Mouse (Mus musculus) limb, embryonic 11.5 days (tissue): ENCODE data around the gene Krt8. TPM values are rescaled to one million over a fixed set of nuclear protein-coding genes. Genes with fewer than 3 reads are reported as not detected.

ENCODE experiments used
- polyA plus RNA-seq: library from polyadenylated mRNA; unstranded; fragments of >200 nt; fragmentation: Nextera tagmentation; extraction: Ambion mirVana; gene quantifications from 2 replicates; pipeline ENCODE4 v1.2.1, GENCODE M21; 2014

The Krt8 gene
- polyA plus RNA-seq, 1 experiment from 2014 or later, result 21.3 TPM

Other genes starting within 250 kb of the Krt8 start
- gene Krt72, start 218.0 kb downstream of the Krt8 start, polyA plus RNA-seq, result not detected in 2 replicates
- not detected in 2 replicates for gene Krt73, start 202.1 kb downstream of the Krt8 start, polyA plus RNA-seq
- gene Krt2, start 186.3 kb downstream of the Krt8 start, polyA plus RNA-seq, result not detected in 2 replicates
- 0.61 and 0.75 TPM in 2 replicates for gene Krt1, start 153.7 kb downstream of the Krt8 start, polyA plus RNA-seq
- gene Krt77, start 134.8 kb downstream of the Krt8 start, polyA plus RNA-seq, result not detected in 2 replicates
- not detected in 2 replicates for gene Krt76, start 111.6 kb downstream of the Krt8 start, polyA plus RNA-seq
- gene Krt4, start 79.7 kb downstream of the Krt8 start, polyA plus RNA-seq, result not detected in 2 replicates
- not detected in 2 replicates for gene Krt79, start 64.2 kb downstream of the Krt8 start, polyA plus RNA-seq
- gene Krt78, start 50.2 kb downstream of the Krt8 start, polyA plus RNA-seq, result not detected in 2 replicates
- 26.8 and 30.1 TPM in 2 replicates for gene Krt18, start 23.7 kb upstream of the Krt8 start, polyA plus RNA-seq
- gene Eif4b, start 69.3 kb upstream of the Krt8 start, polyA plus RNA-seq, result 131 and 141 TPM in 2 replicates
- 14.6 and 15.6 TPM in 2 replicates for gene Tns2, start 95.9 kb upstream of the Krt8 start, polyA plus RNA-seq
- 7.2 and 10.0 TPM in 2 replicates for gene Spryd3, start 131.8 kb upstream of the Krt8 start, polyA plus RNA-seq
- gene Igfbp6, start 139.9 kb upstream of the Krt8 start, polyA plus RNA-seq, result 0.17 and 0.57 TPM in 2 replicates
- gene Soat2, start 146.0 kb upstream of the Krt8 start, polyA plus RNA-seq, result 0.09 and 0.24 TPM in 2 replicates
- 67.5 and 71.1 TPM in 2 replicates for gene Zfp740, start 198.8 kb upstream of the Krt8 start, polyA plus RNA-seq
- gene Csad, start 200.2 kb upstream of the Krt8 start, polyA plus RNA-seq, result 37.3 and 37.5 TPM in 2 replicates
- gene Itgb7, start 227.5 kb upstream of the Krt8 start, polyA plus RNA-seq, result 0.57 and 0.71 TPM in 2 replicates